In the genomic region with DNA sequence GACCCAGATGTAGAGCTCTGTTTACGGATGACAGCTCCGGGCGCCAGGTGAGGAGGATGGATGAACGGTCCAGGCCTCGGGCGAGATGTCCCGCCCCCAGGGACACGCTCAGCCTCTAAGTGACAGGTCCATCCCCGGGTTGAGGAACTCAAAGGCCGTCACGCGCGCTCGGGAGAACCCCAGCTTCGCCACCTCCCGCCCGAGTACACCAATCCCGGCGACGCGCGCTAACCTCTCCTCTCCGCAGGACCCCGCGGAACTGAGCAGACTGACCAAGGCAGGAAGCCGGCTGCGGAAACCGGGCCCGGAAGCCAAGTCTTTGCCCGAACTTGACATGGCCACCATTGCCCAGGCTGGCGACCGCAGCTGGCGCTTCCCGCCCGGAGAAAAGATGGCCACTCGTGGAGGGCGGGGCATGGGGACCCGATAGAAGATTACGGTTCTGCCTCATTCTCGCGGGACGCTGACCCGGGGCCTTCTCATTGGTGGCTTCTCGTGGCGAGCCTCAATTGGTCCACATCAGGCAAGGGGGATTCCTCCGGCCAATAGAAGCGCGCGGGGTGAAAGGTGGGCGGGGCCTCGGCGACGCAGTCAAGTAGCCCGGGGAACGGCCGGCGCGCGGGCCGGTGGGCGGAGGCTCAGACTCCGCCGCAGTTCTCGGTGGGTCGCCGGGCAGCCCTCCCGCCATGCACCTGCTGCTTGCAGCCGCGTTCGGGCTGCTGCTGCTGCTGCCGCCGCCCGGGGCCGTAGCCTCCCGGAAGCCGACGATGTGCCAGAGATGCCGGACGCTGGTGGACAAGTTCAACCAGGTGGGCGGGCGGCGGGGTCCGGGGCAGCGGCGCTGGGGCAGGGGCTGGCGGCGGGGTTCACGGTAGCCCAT, we compare ENCODE assay signal across 8 mouse cellular contexts. TPM values are rescaled to one million over a fixed set of nuclear protein-coding genes. Genes with fewer than 3 reads are reported as not detected.
DNase-seq lines count a peak whose midpoint lies in the region; ATAC-seq and TF ChIP-seq lines count a peak whose summit lies in the region.

A gene (minus strand): TSS at position 293 of the 880 bp plus-strand sequence.
A gene (plus strand): TSS at position 621 of the 880 bp plus-strand sequence.

- H3K9me3 ChIP-seq in hindbrain, postnatal 0 days (ENCODE audit: low read length): no peaks in the 10 kb centered on the region

- no peak for TF ChIP-seq CTCF in gastrocnemius, adult 2 months (IDR thresholded peaks at IDR 0.05)
- no peak for TF ChIP-seq CTCF in hindbrain, postnatal 0 days (IDR thresholded peaks at IDR 0.05; ENCODE audit: low read depth)
- no peak for TF ChIP-seq CTCF in left cerebral cortex, adult 2 months (IDR thresholded peaks at IDR 0.05)

- peak within 1 kb of the TSS; percentile 90 for H3K27ac ChIP-seq in gastrocnemius, adult 2 months
- peak within 1 kb of the TSS; percentile 81 for H3K27ac ChIP-seq in hindbrain, postnatal 0 days
- peak within 1 kb of the TSS; percentile 91 for H3K27ac ChIP-seq in left cerebral cortex, adult 2 months

- no peaks in the 10 kb centered on the region for H3K27me3 ChIP-seq in hindbrain, postnatal 0 days (ENCODE audit: insufficient read depth, low read length)

- intact Hi-C loops in gastrocnemius, adult 2 months (cut with DNase I): loop anchor here (2.0 to 5.0 kb wide), 2 partner anchors 67 to 538 kb away; a partner anchor contains a TSS
- intact Hi-C loops in left cerebral cortex, adult 2 months (cut with DNase I): loop anchor here (5.0 kb wide), 1 partner anchor 67 kb away; a partner anchor contains a TSS

- ATAC-seq in common myeloid progenitor, adult 5-6 weeks (replicated peaks; ENCODE audit: low read depth, poor library complexity, severe bottlenecking): peak; percentile 91
- peak; percentile 99 for ATAC-seq in hindbrain, postnatal 0 days
- peak; percentile 95 for ATAC-seq in megakaryocyte, adult 5-6 weeks (ENCODE audit: poor library complexity, severe bottlenecking)

- DNase-seq in ZHBTc4 (ENCODE audit: low read depth, low spot score): peak; percentile 100
- peak; percentile 100 for DNase-seq in gastrocnemius, adult 2 months
- DNase-seq in hindbrain, postnatal 0 days (ENCODE audit: low spot score): peak; percentile 100
- DNase-seq in left cerebral cortex, adult 2 months (ENCODE audit: extremely low spot score in 1 of 2, low spot score in 2 of 2): peak; percentile 98 to 100
- peak; percentile 100 for DNase-seq in right cerebral cortex, adult 2 months (ENCODE audit: low spot score in 2 of 2)
- peak; percentile 99 for DNase-seq in urinary bladder, postnatal 14 days (ENCODE audit: low spot score)

- H3K9ac ChIP-seq in hindbrain, postnatal 0 days (replicated peaks; ENCODE audit: low read length): peak within 1 kb of the TSS; percentile 72

- peaks cover 16% of the 10 kb centered on the region for H3K4me1 ChIP-seq in hindbrain, postnatal 0 days (ENCODE audit: insufficient read depth, low read length)

- 0 out of 2 replicates have a peak, but pooled peaks cover 21% of the 10 kb centered on the region for H3K36me3 ChIP-seq in hindbrain, postnatal 0 days (ENCODE audit: insufficient read depth, low read length)

- H3K4me3 ChIP-seq in gastrocnemius, adult 2 months: peak within 1 kb of the TSS; percentile 96
- H3K4me3 ChIP-seq in hindbrain, postnatal 0 days (ENCODE audit: low read length): peak within 1 kb of the TSS; percentile 86
- H3K4me3 ChIP-seq in left cerebral cortex, adult 2 months: peak within 1 kb of the TSS; percentile 97

- peak within 1 kb of the TSS; percentile 84 for H3K4me2 ChIP-seq in hindbrain, postnatal 0 days (ENCODE audit: low read depth, low read length)

- WGBS in hindbrain, postnatal 0 days: under 1% methylated on average over 87 of the region's 88 CpGs

RNA-seq across cellular contexts. Expression of the first gene that starts in this region (rescaled TPM):
- total RNA-seq in common myeloid progenitor, adult 5-6 weeks (2017): 1.8 and 5.0 TPM in 2 replicates
- 1 to 10 TPM; 3.9 to 6.6 TPM for total RNA-seq in gastrocnemius, adult 2 months (2021)
- 12.7 and 17.4 TPM in 2 replicates for total RNA-seq in hindbrain, postnatal 0 days (2014; rRNA removed)
- polyA plus RNA-seq in hindbrain, postnatal 0 days (2015; fragmentation: Nextera tagmentation; extraction: Ambion mirVana): 6.3 and 7.2 TPM in 2 replicates
- 10 to 100 TPM; 13.3 to 14.4 TPM for total RNA-seq in left cerebral cortex, adult 2 months (2021)
- total RNA-seq in megakaryocyte, adult 5-6 weeks (2015): 11.0 and 13.0 TPM in 2 replicates
- total RNA-seq in megakaryocyte, adult 5-6 weeks (2017): 5.1 and 5.7 TPM in 2 replicates

RNA-seq across cellular contexts. Expression of the second gene that starts in this region (rescaled TPM):
- 55.5 and 67.1 TPM in 2 replicates for total RNA-seq in common myeloid progenitor, adult 5-6 weeks (2017)
- 10 to 100 TPM in 1 of 2 experiments, 1 to 10 TPM in 1; 8.1 to 11.6 TPM for total RNA-seq in gastrocnemius, adult 2 months (2021)
- total RNA-seq in hindbrain, postnatal 0 days (2014; rRNA removed): 15.9 and 18.9 TPM in 2 replicates
- 38.9 and 40.1 TPM in 2 replicates for polyA plus RNA-seq in hindbrain, postnatal 0 days (2015; fragmentation: Nextera tagmentation; extraction: Ambion mirVana)
- total RNA-seq in left cerebral cortex, adult 2 months (2021): 10 to 100 TPM; 22.1 to 26.3 TPM
- 21.5 and 22.2 TPM in 2 replicates for total RNA-seq in megakaryocyte, adult 5-6 weeks (2015)
- total RNA-seq in megakaryocyte, adult 5-6 weeks (2017): 38.6 and 41.4 TPM in 2 replicates

Comparison
In these comparisons a context has a peak if more than half of its experiments do, and no peak if none do; other contexts are left out.
1. Peak in every context shown above with its lines: DNase-seq, ATAC-seq, H3K4me3 ChIP-seq and H3K27ac ChIP-seq.